Mouse (Mus musculus): ENCODE results near the gene Fut8.
"Not testable (repeated sequence)": the region's sequence is repeated elsewhere in the genome, so short reads cannot be mapped to it uniquely, and the experiment has no call there.

Gene Fut8

DNA sequence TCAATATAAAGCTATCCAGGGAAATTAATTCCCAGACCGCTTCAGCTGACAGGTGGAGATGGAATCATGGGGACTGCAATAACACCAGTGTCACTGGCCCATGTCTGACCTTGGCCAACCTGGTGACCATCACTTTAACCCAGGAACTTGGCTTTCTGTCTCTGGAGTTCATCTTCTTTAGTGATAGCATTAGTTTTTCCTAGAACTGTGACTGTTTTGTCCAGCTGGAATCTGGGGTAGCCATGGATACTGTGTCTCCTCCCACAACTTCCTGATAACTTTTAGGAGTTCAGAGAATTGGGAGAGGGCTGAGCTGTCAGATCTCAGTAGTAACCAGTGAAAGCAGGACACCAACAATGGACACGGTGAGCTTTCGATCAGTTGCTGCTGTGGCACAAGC is 264.3 kb downstream of the Fut8 start:
- Histone ChIP-seq H3K27me3 (ENCODE audit: insufficient read depth, low read length) (no peaks in the 10 kb centered on the region), H3K9me3 (ENCODE audit: low read length) (no peaks in the 10 kb centered on the region), H3K4me1 (replicated peaks; ENCODE audit: low read depth, low read length) (no peaks in the 10 kb centered on the region), H3K4me3 (replicated peaks; ENCODE audit: low read length) (no peak overlapping the region), H3K36me3 (ENCODE audit: insufficient read depth, low read length) (no peaks in the 10 kb centered on the region)
- no peak for TF ChIP-seq POU5F1 (IDR thresholded peaks at IDR 0.05; ENCODE audit: borderline replicate concordance, low read length)
- TF ChIP-seq CTCF (conservative IDR thresholded peaks at IDR 0.05; ENCODE audit: low read length) = no peak
- TF ChIP-seq NANOG (IDR thresholded peaks at IDR 0.05; ENCODE audit: borderline replicate concordance, low read length) = no peak

DNA sequence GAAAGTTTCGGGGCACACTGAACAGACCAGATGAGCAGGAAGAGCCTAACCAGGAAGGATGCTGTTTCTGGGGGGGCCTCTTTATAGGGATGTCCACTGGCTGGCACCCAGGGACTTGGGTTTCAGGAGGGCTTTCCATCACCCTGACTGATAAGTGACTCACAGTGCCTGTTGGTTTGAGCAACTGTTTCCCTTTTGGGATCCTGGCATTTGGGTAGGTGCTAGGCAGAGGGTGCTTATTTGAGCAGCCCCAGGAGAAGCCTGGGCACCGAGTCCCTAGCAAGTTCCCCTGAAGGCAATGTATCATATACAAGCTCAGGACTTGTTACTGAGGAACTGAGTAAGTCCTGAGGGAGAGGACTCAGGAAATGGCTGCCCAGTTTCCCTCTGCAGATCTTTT is 267.5 kb downstream of the Fut8 start:
- Histone ChIP-seq H3K4me1 (replicated peaks; ENCODE audit: low read depth, low read length) (no peaks in the 10 kb centered on the region), H3K27me3 (ENCODE audit: insufficient read depth, low read length) (peaks cover 2% of the 10 kb centered on the region; the same call in 1 of the 2 replicates), H3K9me3 (ENCODE audit: low read length) (no peaks in the 10 kb centered on the region), H3K36me3 (ENCODE audit: insufficient read depth, low read length) (no peaks in the 10 kb centered on the region), H3K4me3 (replicated peaks; ENCODE audit: low read length) (no peak overlapping the region)
- TF ChIP-seq POU5F1 (IDR thresholded peaks at IDR 0.05; ENCODE audit: borderline replicate concordance, low read length) (no peak), CTCF (conservative IDR thresholded peaks at IDR 0.05; ENCODE audit: low read length) (no peak), NANOG (IDR thresholded peaks at IDR 0.05; ENCODE audit: borderline replicate concordance, low read length) (no peak)

DNA sequence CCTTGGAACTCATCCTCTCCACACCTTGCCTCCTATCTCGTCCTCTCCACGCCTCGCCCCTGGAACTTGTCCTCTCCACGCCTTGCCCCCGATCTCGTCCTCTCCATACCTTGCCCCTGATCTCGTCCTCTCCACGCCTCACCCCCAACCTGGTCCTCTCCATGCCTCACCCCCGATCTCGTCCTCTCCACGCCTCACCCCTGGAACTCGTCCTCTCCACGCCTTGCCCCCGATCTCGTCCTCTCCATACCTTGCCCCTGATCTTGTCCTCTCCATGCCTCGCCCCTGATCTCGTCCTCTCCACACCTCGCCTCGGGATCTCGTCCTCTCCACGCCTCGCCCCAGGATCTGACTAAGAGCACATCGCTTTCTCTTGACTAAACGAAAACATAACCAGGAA is 269.8 kb downstream of the Fut8 start:
- Histone ChIP-seq H3K9me3 (ENCODE audit: low read length) (no peaks in the 10 kb centered on the region), H3K4me1 (replicated peaks; ENCODE audit: low read depth, low read length) (no peaks in the 10 kb centered on the region), H3K36me3 (ENCODE audit: insufficient read depth, low read length) (no peaks in the 10 kb centered on the region), H3K27me3 (ENCODE audit: insufficient read depth, low read length) (peaks cover 7% of the 10 kb centered on the region; the same call in 1 of the 2 replicates), H3K4me3 (replicated peaks; ENCODE audit: low read length) (no peak overlapping the region)
- TF ChIP-seq POU5F1 (IDR thresholded peaks at IDR 0.05; ENCODE audit: borderline replicate concordance, low read length) = no peak
- TF ChIP-seq CTCF (conservative IDR thresholded peaks at IDR 0.05; ENCODE audit: low read length) = no peak
- TF ChIP-seq NANOG (IDR thresholded peaks at IDR 0.05; ENCODE audit: borderline replicate concordance, low read length) = no peak

DNA sequence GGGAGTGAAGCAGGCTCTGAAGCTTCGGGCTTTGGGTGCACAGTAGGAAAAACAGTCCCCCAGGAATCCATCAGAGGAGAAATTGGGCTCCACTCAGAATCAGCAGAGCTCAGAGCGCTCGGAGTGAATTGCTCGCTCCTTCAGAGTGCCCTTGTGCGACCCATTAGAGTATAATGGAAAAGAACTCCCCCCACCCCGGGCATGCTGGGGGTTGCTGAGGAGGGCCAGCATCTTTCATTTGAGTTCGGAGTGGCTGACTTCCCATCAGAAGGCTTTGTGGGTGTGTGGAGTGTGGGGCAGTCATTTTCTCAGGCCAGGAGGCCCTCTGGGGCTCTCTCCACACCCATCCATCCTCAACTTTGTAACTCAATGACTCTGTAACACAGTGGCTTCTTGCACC is 272.8 kb downstream of the Fut8 start:
- no peak for TF ChIP-seq NANOG (IDR thresholded peaks at IDR 0.05; ENCODE audit: borderline replicate concordance, low read length)
- TF ChIP-seq CTCF (conservative IDR thresholded peaks at IDR 0.05; ENCODE audit: low read length) = no peak
- no peak for TF ChIP-seq POU5F1 (IDR thresholded peaks at IDR 0.05; ENCODE audit: borderline replicate concordance, low read length)
- no peak overlapping the region for H3K4me3 ChIP-seq (replicated peaks; ENCODE audit: low read length)

DNA sequence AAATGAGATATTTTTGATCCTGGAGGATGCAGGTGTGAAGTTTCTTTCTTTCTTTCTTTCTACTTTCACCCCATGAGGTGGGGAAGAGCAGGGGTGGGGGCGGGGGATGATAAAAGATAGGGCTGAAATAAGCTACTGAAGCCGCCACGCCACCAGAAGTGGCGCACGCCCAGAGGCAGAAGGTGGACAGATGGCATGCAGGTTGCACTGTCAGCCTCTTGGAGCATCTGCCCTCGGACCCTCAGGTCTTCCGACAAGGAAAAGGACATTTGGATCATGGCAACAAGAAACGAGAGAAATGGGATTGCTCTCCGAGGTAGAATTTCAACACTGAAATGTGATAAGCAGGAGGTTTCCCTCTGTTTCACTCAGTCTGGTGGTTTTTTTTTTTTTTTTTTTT is 273.3 kb downstream of the Fut8 start:
- Histone ChIP-seq H3K36me3 (ENCODE audit: insufficient read depth, low read length) (no peaks in the 10 kb centered on the region), H3K4me1 (replicated peaks; ENCODE audit: low read depth, low read length) (no peaks in the 10 kb centered on the region), H3K9me3 (ENCODE audit: low read length) (no peaks in the 10 kb centered on the region), H3K27me3 (ENCODE audit: insufficient read depth, low read length) (peaks cover 7% of the 10 kb centered on the region; the same call in 1 of the 2 replicates), H3K4me3 (replicated peaks; ENCODE audit: low read length) (no peak overlapping the region)
- no peak for TF ChIP-seq NANOG (IDR thresholded peaks at IDR 0.05; ENCODE audit: borderline replicate concordance, low read length)
- TF ChIP-seq CTCF (conservative IDR thresholded peaks at IDR 0.05; ENCODE audit: low read length) = no peak
- no peak for TF ChIP-seq POU5F1 (IDR thresholded peaks at IDR 0.05; ENCODE audit: borderline replicate concordance, low read length)

More for the DNA sequence above, 272.8 kb downstream of the Fut8 start:
- no peaks in the 10 kb centered on the region for H3K36me3 ChIP-seq (ENCODE audit: insufficient read depth, low read length)
- H3K27me3 ChIP-seq (ENCODE audit: insufficient read depth, low read length) = peaks cover 7% of the 10 kb centered on the region; the same call in 1 of the 2 replicates
- H3K4me1 ChIP-seq (replicated peaks; ENCODE audit: low read depth, low read length) = no peaks in the 10 kb centered on the region
- H3K9me3 ChIP-seq (ENCODE audit: low read length) = no peaks in the 10 kb centered on the region

DNA sequence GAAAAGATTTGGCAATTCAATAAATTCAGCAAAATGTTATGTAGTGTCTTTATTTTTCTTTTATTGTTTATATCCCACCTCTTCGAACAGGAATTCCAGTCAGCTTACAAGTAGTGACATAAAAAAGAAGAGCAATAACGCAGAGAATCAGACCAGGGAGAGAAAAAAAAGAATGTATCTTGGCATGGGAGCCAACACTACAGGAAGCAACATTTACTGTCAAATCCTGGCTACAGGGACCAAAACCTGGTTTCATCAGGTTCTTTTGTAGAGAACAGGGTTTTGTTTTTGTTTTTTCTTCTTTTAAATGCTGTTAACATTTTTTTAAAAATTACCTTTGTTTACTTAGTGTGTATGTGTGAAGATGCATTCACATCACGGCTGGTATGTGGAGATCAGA is 273.7 kb downstream of the Fut8 start:
- Histone ChIP-seq H3K4me3 (replicated peaks; ENCODE audit: low read length) (no peak overlapping the region), H3K36me3 (ENCODE audit: insufficient read depth, low read length) (no peaks in the 10 kb centered on the region), H3K4me1 (replicated peaks; ENCODE audit: low read depth, low read length) (no peaks in the 10 kb centered on the region), H3K9me3 (ENCODE audit: low read length) (no peaks in the 10 kb centered on the region), H3K27me3 (ENCODE audit: insufficient read depth, low read length) (peaks cover 7% of the 10 kb centered on the region; the same call in 1 of the 2 replicates)
- TF ChIP-seq POU5F1 (IDR thresholded peaks at IDR 0.05; ENCODE audit: borderline replicate concordance, low read length) (no peak), NANOG (IDR thresholded peaks at IDR 0.05; ENCODE audit: borderline replicate concordance, low read length) (no peak), CTCF (conservative IDR thresholded peaks at IDR 0.05; ENCODE audit: low read length) (no peak)

DNA sequence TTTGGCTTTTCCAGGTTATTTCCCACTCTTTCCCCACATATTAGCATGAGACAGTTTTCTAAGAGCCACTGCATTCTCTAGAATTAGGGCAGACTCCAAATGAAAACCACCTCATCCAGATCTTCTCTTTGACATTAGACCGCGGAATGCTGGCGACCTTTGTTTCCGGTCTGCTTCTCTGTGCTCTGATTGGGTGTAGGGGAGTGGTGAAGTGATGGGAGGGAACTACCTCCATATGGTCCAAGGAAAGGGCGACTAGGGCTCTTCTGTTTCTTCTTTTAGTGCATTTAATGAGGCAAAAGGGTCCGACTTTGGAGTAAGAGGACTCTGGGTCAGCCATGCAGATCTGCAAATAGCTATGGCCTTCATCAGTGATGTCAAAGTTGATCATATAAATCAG is 278.9 kb downstream of the Fut8 start:
- Histone ChIP-seq H3K4me1 (replicated peaks; ENCODE audit: low read depth, low read length) (no peaks in the 10 kb centered on the region), H3K4me3 (replicated peaks; ENCODE audit: low read length) (no peak overlapping the region), H3K36me3 (ENCODE audit: insufficient read depth, low read length) (no peaks in the 10 kb centered on the region), H3K9me3 (ENCODE audit: low read length) (no peaks in the 10 kb centered on the region), H3K27me3 (ENCODE audit: insufficient read depth, low read length) (peaks cover 7% of the 10 kb centered on the region)
- no peak for TF ChIP-seq POU5F1 (IDR thresholded peaks at IDR 0.05; ENCODE audit: borderline replicate concordance, low read length)
- no peak for TF ChIP-seq NANOG (IDR thresholded peaks at IDR 0.05; ENCODE audit: borderline replicate concordance, low read length)
- no peak for TF ChIP-seq CTCF (conservative IDR thresholded peaks at IDR 0.05; ENCODE audit: low read length)

DNA sequence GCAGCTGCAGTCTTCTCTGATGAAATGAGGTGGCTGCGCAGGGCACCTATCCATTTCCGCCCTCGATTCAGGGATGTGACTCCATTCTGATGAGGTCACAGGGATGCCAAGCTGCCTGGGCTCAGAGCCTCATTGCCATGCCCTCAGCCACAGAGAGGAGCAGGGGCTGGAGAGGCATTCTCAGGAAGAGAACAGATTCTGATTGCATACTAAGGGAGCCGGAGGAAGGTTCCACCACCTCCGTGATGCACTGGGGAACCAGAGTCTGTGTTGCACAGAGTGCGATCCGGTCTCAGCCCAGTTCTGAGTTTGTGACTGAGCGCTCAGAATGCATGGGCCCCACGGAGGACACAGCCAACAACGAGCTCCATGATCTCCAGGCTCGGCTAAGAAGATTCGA is 279.8 kb downstream of the Fut8 start:
- Histone ChIP-seq H3K9me3 (ENCODE audit: low read length) (no peaks in the 10 kb centered on the region), H3K4me1 (replicated peaks; ENCODE audit: low read depth, low read length) (no peaks in the 10 kb centered on the region), H3K36me3 (ENCODE audit: insufficient read depth, low read length) (no peaks in the 10 kb centered on the region), H3K27me3 (ENCODE audit: insufficient read depth, low read length) (peaks cover 7% of the 10 kb centered on the region), H3K4me3 (replicated peaks; ENCODE audit: low read length) (no peak overlapping the region)
- no peak for TF ChIP-seq NANOG (IDR thresholded peaks at IDR 0.05; ENCODE audit: borderline replicate concordance, low read length)
- no peak for TF ChIP-seq CTCF (conservative IDR thresholded peaks at IDR 0.05; ENCODE audit: low read length)
- no peak for TF ChIP-seq POU5F1 (IDR thresholded peaks at IDR 0.05; ENCODE audit: borderline replicate concordance, low read length)

DNA sequence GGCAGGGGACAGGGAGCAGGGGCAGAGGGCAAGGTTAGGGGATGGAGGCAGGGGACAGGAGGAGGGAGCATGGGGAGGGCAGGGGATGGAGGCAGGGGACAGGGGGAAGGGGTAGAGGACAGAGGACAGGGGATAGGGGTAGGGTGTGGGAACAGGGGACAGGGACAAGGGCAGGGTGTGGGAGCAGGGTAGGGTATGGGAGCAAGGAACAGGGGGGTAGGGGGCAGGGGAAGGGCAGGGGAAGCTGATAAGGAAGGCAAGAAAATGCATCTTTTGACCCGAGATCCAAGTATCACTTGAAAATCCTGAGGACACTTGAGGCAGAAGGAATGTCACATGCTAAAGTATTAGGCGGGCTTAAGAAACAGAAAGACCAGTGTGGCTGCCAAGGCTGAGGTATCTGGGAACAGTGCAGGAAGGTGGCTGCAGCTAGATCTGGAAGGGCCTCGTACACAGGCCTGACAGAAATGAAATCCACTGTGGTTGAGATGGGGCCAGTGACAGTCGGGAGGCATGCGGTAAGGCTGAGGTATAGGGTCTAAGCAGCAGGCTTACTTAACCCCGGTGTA is 281.7 kb downstream of the Fut8 start:
- no peaks in the 10 kb centered on the region for H3K4me1 ChIP-seq (replicated peaks; ENCODE audit: low read depth, low read length)
- no peak for TF ChIP-seq POU5F1 (IDR thresholded peaks at IDR 0.05; ENCODE audit: borderline replicate concordance, low read length)
- TF ChIP-seq CTCF (conservative IDR thresholded peaks at IDR 0.05; ENCODE audit: low read length) = no peak
- TF ChIP-seq NANOG (IDR thresholded peaks at IDR 0.05; ENCODE audit: borderline replicate concordance, low read length) = no peak
- no peak overlapping the region for H3K4me3 ChIP-seq (replicated peaks; ENCODE audit: low read length)
- peaks cover 7% of the 10 kb centered on the region for H3K27me3 ChIP-seq (ENCODE audit: insufficient read depth, low read length)
- H3K36me3 ChIP-seq (ENCODE audit: insufficient read depth, low read length) = no peaks in the 10 kb centered on the region
- no peaks in the 10 kb centered on the region for H3K9me3 ChIP-seq (ENCODE audit: low read length)

DNA sequence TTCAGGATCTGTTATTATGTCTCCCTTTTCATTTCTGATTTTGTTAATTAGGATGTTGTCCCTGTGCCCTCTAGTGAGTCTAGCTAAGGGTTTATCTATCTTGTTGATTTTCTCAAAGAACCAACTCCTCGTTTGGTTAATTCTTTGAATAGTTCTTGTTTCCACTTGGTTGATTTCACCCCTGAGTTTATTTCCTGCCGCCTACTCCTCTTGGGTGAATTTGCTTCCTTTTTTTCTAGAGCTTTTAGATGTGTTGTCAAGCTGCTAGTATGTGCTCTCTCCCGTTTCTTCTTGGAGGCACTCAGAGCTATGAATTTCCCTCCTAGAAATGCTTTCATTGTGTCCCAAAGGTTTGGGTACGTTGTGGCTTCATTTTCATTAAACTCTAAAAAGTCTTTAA is 286.1 kb downstream of the Fut8 start:
- H3K4me3 ChIP-seq (replicated peaks; ENCODE audit: low read length); H3K36me3 ChIP-seq (ENCODE audit: insufficient read depth, low read length); H3K9me3 ChIP-seq (ENCODE audit: low read length); H3K4me1 ChIP-seq (replicated peaks; ENCODE audit: low read depth, low read length); H3K27me3 ChIP-seq (ENCODE audit: insufficient read depth, low read length): not testable (repeated sequence)
